Mouse (Mus musculus): Measurements from ENCODE around the gene Arhgap29.

DNA sequence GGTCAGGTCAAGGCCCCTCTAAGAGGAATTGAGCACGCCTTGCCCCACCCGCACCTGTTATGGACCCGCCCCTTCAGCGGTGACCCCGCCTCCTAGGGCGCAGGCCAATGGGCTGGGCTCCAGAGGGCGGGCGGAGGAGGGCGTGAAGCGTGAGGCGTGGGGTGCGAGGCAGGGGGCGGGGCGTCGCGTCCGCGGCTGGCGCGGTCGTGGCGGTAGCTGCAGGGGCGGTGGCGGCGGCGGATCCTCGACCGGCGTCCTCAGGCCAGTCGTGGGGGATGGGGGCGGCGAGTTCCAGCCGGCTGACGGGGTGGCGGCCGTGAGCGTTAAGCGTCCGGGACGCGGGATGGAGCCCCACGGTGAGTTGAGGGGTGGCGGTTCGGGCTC is 700 bp downstream of the Arhgap29 start:
- no peak for TF ChIP-seq TAL1 (IDR thresholded peaks at IDR 0.05; ENCODE audit: low read length)
- TF ChIP-seq GATA1 (IDR thresholded peaks at IDR 0.05; ENCODE audit: low read length): no peak

All from erythroblast, embryonic 14.5 days (primary cell).